Mouse (Mus musculus) midbrain, embryonic 15.5 days (tissue): ENCODE data around the gene Ppt2. TPM values are rescaled to one million over a fixed set of nuclear protein-coding genes. Genes with fewer than 3 reads are reported as not detected.
A peak's percentile ranks its signal among the peaks of the same experiment; 100 is the strongest.

Experiments
- ATAC-seq: fragments of 200-750 bp; cut with Nextera tagmentation; replicated peaks from 2 replicates; pipeline ENCODE4 v1.8.0; 2017; ENCODE audit warnings: moderate TSS enrichment
- H3K27ac ChIP-seq: fragments of 300-500 bp; sonication (generic); 2 replicates; pipeline ENCODE4 v1.5.1; 2015; ENCODE audit warnings: mild to moderate bottlenecking, inconsistent platforms
- H3K27me3 ChIP-seq: fragments of 300-500 bp; sonication (generic); replicated peaks from 2 replicates; pipeline ENCODE4 v1.6.1; 2015; ENCODE audit warnings: inconsistent platforms
- H3K36me3 ChIP-seq: fragments of 300-500 bp; sonication (generic); replicated peaks from 2 replicates; pipeline ENCODE4 v1.6.1; 2015; ENCODE audit warnings: inconsistent platforms
- H3K4me1 ChIP-seq: fragments of 300-500 bp; sonication (generic); 2 replicates; pipeline ENCODE4 v1.6.1; 2015; ENCODE audit warnings: inconsistent platforms
- H3K4me2 ChIP-seq: fragments of 300-500 bp; sonication (generic); 2 replicates; pipeline ENCODE4 v1.6.1; 2015; ENCODE audit warnings: inconsistent platforms, mild to moderate bottlenecking, moderate library complexity
- H3K4me3 ChIP-seq: fragments of 300-500 bp; sonication (generic); 2 replicates; pipeline ENCODE4 v1.5.1; 2015; ENCODE audit warnings: mild to moderate bottlenecking, inconsistent platforms
- H3K9ac ChIP-seq: fragments of 300-500 bp; sonication (generic); 2 replicates; pipeline ENCODE4 v1.6.1; 2015; ENCODE audit warnings: mild to moderate bottlenecking, inconsistent platforms
- H3K9me3 ChIP-seq: fragments of 300-500 bp; sonication (generic); 2 replicates; pipeline ENCODE4 v1.6.1; 2016; ENCODE audit warnings: inconsistent platforms
- WGBS: fragments of 180-500 bp; shearing (Covaris S2); methylation state at CpG from one replicate; pipeline ENCODE4 v1.1.7; 2015; ENCODE audit warnings: mixed read lengths; 5-methylcytosine and 5-hydroxymethylcytosine counted together
- polyA plus RNA-seq: library from polyadenylated mRNA; unstranded; fragments of >200 nt; fragmentation: Nextera tagmentation; extraction: Ambion mirVana; gene quantifications from 2 replicates; pipeline ENCODE4 v1.2.1, GENCODE M21; 2015

Gene Ppt2
- polyA plus RNA-seq, 1 experiment from 2014 or later = 20.9 TPM

- Histone ChIP-seq H3K27me3 (no peaks in the 10 kb centered on the region), H3K27ac (peak within 1 kb of the TSS; percentile 14; the same call in 1 of the 2 replicates), H3K9me3 (no peaks in the 10 kb centered on the region), H3K4me3 (no peak within 1 kb of the TSS), H3K4me2 (no peak within 1 kb of the TSS), H3K4me1 (no peaks in the 10 kb centered on the region), H3K9ac (no peak within 1 kb of the TSS), H3K36me3 (peaks cover 38% of the 10 kb centered on the region)
- ATAC-seq = no peak
- 58% methylated on average over 6 of the region's 6 CpGs for WGBS
Observed at GRCm38 (mm10) chr17:34615871-34616270, 12.4 kb downstream of the Ppt2 start, which contains the start of gene Egfl8. TSS of gene Egfl8 (minus strand) at chr17:34615971.

- Histone ChIP-seq H3K4me1 (peaks cover 3% of the 10 kb centered on the region), H3K9me3 (no peaks in the 10 kb centered on the region), H3K4me2 (no peak overlapping the region), H3K9ac (no peak overlapping the region), H3K27me3 (no peaks in the 10 kb centered on the region), H3K36me3 (peaks cover 36% of the 10 kb centered on the region), H3K27ac (no peak overlapping the region), H3K4me3 (no peak overlapping the region)
- 88% methylated on average over 10 of the region's 10 CpGs for WGBS
- ATAC-seq = no peak
Observed at GRCm38 (mm10) chr17:34613830-34614229, 14.5 kb downstream of the Ppt2 start.

- no peak for ATAC-seq
- peaks cover 36% of the 10 kb centered on the region for H3K36me3 ChIP-seq
- no peak overlapping the region for H3K4me3 ChIP-seq
- 84% methylated on average over 11 of the region's 11 CpGs for WGBS
- no peaks in the 10 kb centered on the region for H3K9me3 ChIP-seq
- H3K27ac ChIP-seq = no peak overlapping the region
- H3K4me1 ChIP-seq = peaks cover 9% of the 10 kb centered on the region
- H3K4me2 ChIP-seq = no peak overlapping the region
- H3K27me3 ChIP-seq = no peaks in the 10 kb centered on the region
- no peak overlapping the region for H3K9ac ChIP-seq
Observed at GRCm38 (mm10) chr17:34613054-34613645, 15.2 kb downstream of the Ppt2 start.

GRCm38 (mm10) chr17:34611050-34611449 is 17.3 kb downstream of the Ppt2 start:
- Histone ChIP-seq H3K4me3 (no peak overlapping the region), H3K27me3 (no peaks in the 10 kb centered on the region), H3K27ac (no peak overlapping the region), H3K9me3 (no peaks in the 10 kb centered on the region), H3K4me1 (peaks cover 28% of the 10 kb centered on the region), H3K36me3 (peaks cover 33% of the 10 kb centered on the region), H3K4me2 (no peak overlapping the region), H3K9ac (no peak overlapping the region)
- no peak for ATAC-seq
- 96% methylated on average over 8 of the region's 8 CpGs for WGBS

GRCm38 (mm10) chr17:34607997-34608396 is 20.3 kb downstream of the Ppt2 start:
- H3K9me3 ChIP-seq = no peaks in the 10 kb centered on the region
- H3K4me3 ChIP-seq = no peak overlapping the region
- no peak overlapping the region for H3K27ac ChIP-seq
- no peaks in the 10 kb centered on the region for H3K27me3 ChIP-seq
- no peak overlapping the region for H3K4me2 ChIP-seq
- ATAC-seq = no peak
- H3K4me1 ChIP-seq = peaks cover 41% of the 10 kb centered on the region
- H3K9ac ChIP-seq = no peak overlapping the region
- peaks cover 21% of the 10 kb centered on the region for H3K36me3 ChIP-seq
- WGBS = 83% methylated on average over 7 of the region's 7 CpGs

- Histone ChIP-seq H3K4me3 (peak overlapping the region; percentile 86), H3K4me1 (peaks cover 52% of the 10 kb centered on the region), H3K27ac (peak overlapping the region; percentile 92), H3K36me3 (peaks cover 9% of the 10 kb centered on the region), H3K4me2 (peak overlapping the region; percentile 70), H3K27me3 (no peaks in the 10 kb centered on the region), H3K9me3 (no peaks in the 10 kb centered on the region), H3K9ac (peak overlapping the region; percentile 94)
- ATAC-seq = no peak
- WGBS = 18% methylated on average over 32 of the region's 32 CpGs
Observed at GRCm38 (mm10) chr17:34606186-34607039, 21.9 kb downstream of the Ppt2 start.

GRCm38 (mm10) chr17:34605609-34606008 is 22.7 kb downstream of the Ppt2 start:
- H3K4me1 ChIP-seq = peaks cover 52% of the 10 kb centered on the region

GRCm38 (mm10) chr17:34604511-34605237 is 23.6 kb downstream of the Ppt2 start:
- Histone ChIP-seq H3K36me3 (peaks cover 11% of the 10 kb centered on the region; the same call in 1 of the 2 replicates), H3K4me1 (peaks cover 52% of the 10 kb centered on the region), H3K9ac (peak overlapping the region; percentile 94), H3K27me3 (no peaks in the 10 kb centered on the region), H3K9me3 (no peaks in the 10 kb centered on the region), H3K27ac (peak overlapping the region; percentile 92), H3K4me3 (peak overlapping the region; percentile 86), H3K4me2 (peak overlapping the region; percentile 70)
- ATAC-seq = no peak
- 17% methylated on average over 24 of the region's 24 CpGs for WGBS

More at GRCm38 (mm10) chr17:34605609-34606008, 22.7 kb downstream of the Ppt2 start:
- ATAC-seq = peak; percentile 50
- peak overlapping the region; percentile 70 for H3K4me2 ChIP-seq
- H3K27ac ChIP-seq = peak overlapping the region; percentile 92
- H3K9me3 ChIP-seq = no peaks in the 10 kb centered on the region
- peak overlapping the region; percentile 94 for H3K9ac ChIP-seq
- WGBS = under 1% methylated on average over 23 of the region's 30 CpGs
- H3K27me3 ChIP-seq = no peaks in the 10 kb centered on the region
- H3K36me3 ChIP-seq = peaks cover 5% of the 10 kb centered on the region; the same call in 1 of the 2 replicates
- peak overlapping the region; percentile 86 for H3K4me3 ChIP-seq

GRCm38 (mm10) chr17:34604061-34604508 is 24.2 kb downstream of the Ppt2 start, which contains the start of gene Agpat1:
TSS of gene Agpat1 (plus strand) at chr17:34604262.
- Histone ChIP-seq H3K4me3 (peak within 1 kb of the TSS; percentile 86), H3K4me2 (peak within 1 kb of the TSS; percentile 70), H3K36me3 (peaks cover 11% of the 10 kb centered on the region; the same call in 1 of the 2 replicates), H3K4me1 (peaks cover 51% of the 10 kb centered on the region), H3K9ac (peak within 1 kb of the TSS; percentile 94), H3K27me3 (no peaks in the 10 kb centered on the region), H3K9me3 (no peaks in the 10 kb centered on the region), H3K27ac (peak within 1 kb of the TSS; percentile 92)
- 0% methylated on average over 35 of the region's 35 CpGs for WGBS
- peak; percentile 87 for ATAC-seq

GRCm38 (mm10) chr17:34603375-34604060 is 24.8 kb downstream of the Ppt2 start, which contains the start of gene Rnf5:
TSS of gene Rnf5 (minus strand) at chr17:34603690.
- 1% methylated on average over 30 of the region's 30 CpGs for WGBS
- H3K4me2 ChIP-seq = peak within 1 kb of the TSS; percentile 70
- peaks cover 11% of the 10 kb centered on the region; the same call in 1 of the 2 replicates for H3K36me3 ChIP-seq
- peak within 1 kb of the TSS; percentile 94 for H3K9ac ChIP-seq
- H3K9me3 ChIP-seq = no peaks in the 10 kb centered on the region
- H3K4me1 ChIP-seq = peaks cover 45% of the 10 kb centered on the region
- ATAC-seq = peak; percentile 95
- peak within 1 kb of the TSS; percentile 92 for H3K27ac ChIP-seq
- no peaks in the 10 kb centered on the region for H3K27me3 ChIP-seq
- peak within 1 kb of the TSS; percentile 86 for H3K4me3 ChIP-seq

GRCm38 (mm10) chr17:34601796-34602195 is 26.5 kb downstream of the Ppt2 start:
- Histone ChIP-seq H3K27me3 (no peaks in the 10 kb centered on the region), H3K4me3 (peak overlapping the region; percentile 86; the same call in 1 of the 2 replicates), H3K4me1 (peaks cover 29% of the 10 kb centered on the region), H3K27ac (no peak overlapping the region), H3K36me3 (peaks cover 11% of the 10 kb centered on the region; the same call in 1 of the 2 replicates), H3K9ac (peak overlapping the region; percentile 66; the same call in 1 of the 2 replicates), H3K4me2 (peak overlapping the region; percentile 63), H3K9me3 (no peaks in the 10 kb centered on the region)
- no peak for ATAC-seq
- WGBS = 90% methylated on average over 12 of the region's 12 CpGs
